Mouse (Mus musculus) heart, embryonic 14.5 days (tissue): ENCODE data around the gene Fam213a. TPM values are rescaled to one million over a fixed set of nuclear protein-coding genes. Genes with fewer than 3 reads are reported as not detected.
A peak's percentile ranks its signal among the peaks of the same experiment; 100 is the strongest.

Experiments used
- ATAC-seq: fragments of 200-750 bp; cut with Nextera tagmentation; 2 replicates; pipeline ENCODE4 v1.8.0; 2017; ENCODE audit warnings: low read depth, moderate TSS enrichment; ENCODE audit not compliant: insufficient number of reproducible peaks, insufficient read depth, low FRiP score
- H3K27ac ChIP-seq, 2 experiments: fragments of 200-500 bp in 1 of 2; fragments of 300-500 bp in 1 of 2; sonication (generic) in 1 of 2; replicated peaks in 1 of 2; 2 replicates each; pipeline ENCODE4 v1.5.1; 2012 to 2014; ENCODE audit warnings: low read depth in 2 of 2, low read length in 2 of 2, control low read depth in 1 of 2, mild to moderate bottlenecking in 1 of 2, mixed read lengths in 1 of 2; ENCODE audit not compliant: control insufficient read depth in 1 of 2, insufficient read depth in 1 of 2
- H3K27me3 ChIP-seq: fragments of 300-500 bp; sonication (generic); 2 replicates; pipeline ENCODE4 v1.6.1; 2014; ENCODE audit warnings: mild to moderate bottlenecking, low read length, control low read depth; ENCODE audit not compliant: control insufficient read depth, insufficient read depth
- H3K36me3 ChIP-seq: fragments of 300-500 bp; sonication (generic); 2 replicates; pipeline ENCODE4 v1.6.1; 2014; ENCODE audit warnings: mild to moderate bottlenecking, control low read depth, low read length, mixed read lengths; ENCODE audit not compliant: control insufficient read depth, insufficient read depth
- H3K4me1 ChIP-seq, 2 experiments: fragments of 200-500 bp in 1 of 2; fragments of 300-500 bp in 1 of 2; sonication (generic) in 1 of 2; 2 replicates each; pipeline ENCODE4 v1.6.1; 2012 to 2014; ENCODE audit warnings: low read length in 2 of 2, control low read depth in 1 of 2, mixed read lengths in 1 of 2; ENCODE audit not compliant: control insufficient read depth in 2 of 2, insufficient read depth in 2 of 2
- H3K4me2 ChIP-seq: fragments of 300-500 bp; sonication (generic); 2 replicates; pipeline ENCODE4 v1.6.1; 2014; ENCODE audit warnings: mild to moderate bottlenecking, low read length
- H3K4me3 ChIP-seq, 2 experiments: fragments of 200-500 bp in 1 of 2; fragments of 300-500 bp in 1 of 2; sonication (generic) in 1 of 2; 2 replicates each; pipeline ENCODE4 v1.5.1; 2012 to 2014; ENCODE audit warnings: low read length in 2 of 2, mild to moderate bottlenecking in 2 of 2, control low read depth in 1 of 2, low read depth in 1 of 2, moderate library complexity in 1 of 2; ENCODE audit not compliant: control insufficient read depth in 1 of 2, insufficient read depth in 1 of 2
- H3K9ac ChIP-seq: fragments of 300-500 bp; sonication (generic); 2 replicates; pipeline ENCODE4 v1.6.1; 2014; ENCODE audit warnings: mild to moderate bottlenecking, low read length
- H3K9me3 ChIP-seq: fragments of 300-500 bp; sonication (generic); 2 replicates; pipeline ENCODE4 v1.6.1; 2016; ENCODE audit warnings: low read length, control low read depth; ENCODE audit not compliant: control insufficient read depth
- WGBS: fragments of 180-500 bp; shearing (Covaris S2); extraction: QIAGEN DNeasy Blood & Tissue Kit; methylation state at CpG from one replicate; pipeline ENCODE4 v1.1.7; 2014; 5-methylcytosine and 5-hydroxymethylcytosine counted together
- polyA plus RNA-seq: library from polyadenylated mRNA; unstranded; fragments of >200 nt; fragmentation: Nextera tagmentation; extraction: Ambion mirVana; gene quantifications from 2 replicates; pipeline ENCODE4 v1.2.1, GENCODE M21; 2014

Fam213a gene
- polyA plus RNA-seq, 1 experiment from 2014 or later, result 46.7 TPM

- 52% methylated on average over 3 of the region's 3 CpGs for WGBS
- Histone ChIP-seq H3K9me3 (no peaks in the 10 kb centered on the region), H3K27me3 (no peaks in the 10 kb centered on the region), H3K4me3 (no peak overlapping the region), H3K9ac (no peak overlapping the region), H3K4me2 (no peak overlapping the region), H3K36me3 (no peaks in the 10 kb centered on the region), H3K4me1 (peaks cover 12 to 19% of the 10 kb centered on the region in 2 experiments; a peak in 3 of 4 replicates), H3K27ac (no peak overlapping the region)
- ATAC-seq, result no peak
Measured at GRCm38 (mm10) chr14:40949047-40949446, 64.5 kb downstream of the Fam213a start.

- no peak for ATAC-seq
- Histone ChIP-seq H3K4me2 (no peak overlapping the region), H3K9me3 (no peaks in the 10 kb centered on the region), H3K4me3 (no peak overlapping the region), H3K36me3 (no peaks in the 10 kb centered on the region), H3K9ac (no peak overlapping the region), H3K4me1 (peaks cover 12 to 19% of the 10 kb centered on the region in 2 experiments; a peak in 3 of 4 replicates), H3K27ac (peak overlapping the region in 1 of 2 experiments; percentile 10; a peak in 1 of 4 replicates), H3K27me3 (no peaks in the 10 kb centered on the region)
- 88% methylated on average over 5 of the region's 5 CpGs for WGBS
Measured at GRCm38 (mm10) chr14:40948522-40948921, 65.1 kb downstream of the Fam213a start.

- no peak overlapping the region for H3K4me3 ChIP-seq
Measured at GRCm38 (mm10) chr14:40947431-40948394, 65.9 kb downstream of the Fam213a start.

GRCm38 (mm10) chr14:40943802-40944201 is 69.8 kb downstream of the Fam213a start:
- H3K9ac ChIP-seq, result no peak overlapping the region
- H3K4me2 ChIP-seq, result no peak overlapping the region
- no peak for ATAC-seq
- H3K4me1 ChIP-seq, result peaks cover 10 to 23% of the 10 kb centered on the region in 2 experiments
- H3K4me3 ChIP-seq, result no peak overlapping the region
- H3K36me3 ChIP-seq, result no peaks in the 10 kb centered on the region
- WGBS, result 63% methylated on average over 2 of the region's 2 CpGs
- H3K27me3 ChIP-seq, result no peaks in the 10 kb centered on the region
- no peak overlapping the region for H3K27ac ChIP-seq
- no peaks in the 10 kb centered on the region for H3K9me3 ChIP-seq

More at GRCm38 (mm10) chr14:40947431-40948394, 65.9 kb downstream of the Fam213a start:
- WGBS, result 43% methylated on average over 14 of the region's 14 CpGs
- Histone ChIP-seq H3K9ac (no peak overlapping the region), H3K27me3 (no peaks in the 10 kb centered on the region), H3K9me3 (no peaks in the 10 kb centered on the region), H3K4me2 (0 out of 2 replicates have a peak overlapping the region, but pooled peaks have one; percentile 7), H3K36me3 (no peaks in the 10 kb centered on the region), H3K27ac (peak overlapping the region; percentile 10 to 39; a peak in 3 of 4 replicates), H3K4me1 (peaks cover 12 to 19% of the 10 kb centered on the region in 2 experiments; a peak in 3 of 4 replicates)
- no peak for ATAC-seq

Other genes starting within 250 kb of the Fam213a start
- 0.89 and 1.1 TPM in 2 replicates for gene Sh2d4b, start 120.5 kb downstream of the Fam213a start, polyA plus RNA-seq
- 43.4 and 45.2 TPM in 2 replicates for gene Tspan14, start 47.0 kb downstream of the Fam213a start, polyA plus RNA-seq
- gene Dydc2, start 55.4 kb upstream of the Fam213a start, polyA plus RNA-seq, result 0.26 and 0.34 TPM in 2 replicates
- gene Dydc1, start 59.1 kb upstream of the Fam213a start, polyA plus RNA-seq, result 0.26 TPM in 1 of 2 replicates, not detected in the other
- gene Mat1a, start 91.2 kb upstream of the Fam213a start, polyA plus RNA-seq, result 0.63 and 0.82 TPM in 2 replicates
- gene Sftpa1, start 118.0 kb upstream of the Fam213a start, polyA plus RNA-seq, result 0.24 and 0.32 TPM in 2 replicates
- not detected in 2 replicates for gene Mbl1, start 137.7 kb upstream of the Fam213a start, polyA plus RNA-seq
- gene Sftpd, start 171.4 kb upstream of the Fam213a start, polyA plus RNA-seq, result not detected in 2 replicates